Mouse (Mus musculus) heart, postnatal 14 days (tissue): ENCODE measurements around the gene Timeless. TPM values are rescaled to one million over a fixed set of nuclear protein-coding genes. Genes with fewer than 3 reads are reported as not detected.
A peak's percentile ranks its signal among the peaks of the same experiment; 100 is the strongest.
"Not testable (repeated sequence)": the region's sequence is repeated elsewhere in the genome, so short reads cannot be mapped to it uniquely, and the experiment has no call there.

ENCODE experiments used
- DNase-seq, 2 experiments: peaks; one replicate each; pipeline ENCODE4 v3.0.0; 2021 to 2022
- intact Hi-C: fragments of 180-260 bp; cut with DNase I; formaldehyde crosslinking; loops from one replicate; pipeline ENCODE4 v1.15.1; 2025
- total RNA-seq, 2 experiments: library from RNA; stranded (reverse); gene quantifications; 2 replicates each; pipeline ENCODE4 v1.2.3; 2021

The Timeless gene
- total RNA-seq, 2 experiments from 2014 or later, result 6.6 to 11.1 TPM

GRCm38 (mm10) chr10:128211390-128212108, 20.3 kb upstream of the Timeless start, which contains the start of gene Spryd4:
Gene Spryd4 (minus strand): TSS chr10:128211807.
- intact Hi-C loops, result loop anchor here (2.0 kb wide), 1 partner anchor 73 kb away; no protein-coding TSS in a partner anchor
- DNase-seq, result peak; percentile 88 to 92

- intact Hi-C loops, result loop anchor here (2.0 kb wide), 1 partner anchor 73 kb away; no protein-coding TSS in a partner anchor
Measured at GRCm38 (mm10) chr10:128212148-128212547, 19.7 kb upstream of the Timeless start.

GRCm38 (mm10) chr10:128212871-128213323, 19.0 kb upstream of the Timeless start:
- DNase-seq, result peak; percentile 51 to 69
- intact Hi-C loops, result loop anchor here (2.0 kb wide), 1 partner anchor 72 kb away; no protein-coding TSS in a partner anchor

More at GRCm38 (mm10) chr10:128212148-128212547, 19.7 kb upstream of the Timeless start:
- no peak for DNase-seq

GRCm38 (mm10) chr10:128214112-128214511, 17.8 kb upstream of the Timeless start:
- intact Hi-C loops, DNase-seq: not testable (repeated sequence)

- no peak for DNase-seq
- intact Hi-C loops, result no loop called here
Measured at GRCm38 (mm10) chr10:128214981-128215380, 16.9 kb upstream of the Timeless start.

GRCm38 (mm10) chr10:128218387-128219117, 13.3 kb upstream of the Timeless start:
- intact Hi-C loops, result no loop called here
- no peak for DNase-seq

- intact Hi-C loops, result no loop called here
- no peak for DNase-seq
Measured at GRCm38 (mm10) chr10:128221533-128222286, 10.2 kb upstream of the Timeless start.

- DNase-seq, result no peak
Measured at GRCm38 (mm10) chr10:128225064-128225463, 6.8 kb upstream of the Timeless start.

GRCm38 (mm10) chr10:128225538-128225937, 6.3 kb upstream of the Timeless start, which contains the start of gene Mip:
Gene Mip (plus strand): TSS chr10:128225838.
- DNase-seq, result no peak
- intact Hi-C loops, result no loop called here

More at GRCm38 (mm10) chr10:128225064-128225463, 6.8 kb upstream of the Timeless start:
- intact Hi-C loops, result no loop called here

- no peak for DNase-seq
Measured at GRCm38 (mm10) chr10:128227592-128227991, 4.3 kb upstream of the Timeless start.

GRCm38 (mm10) chr10:128228009-128228408, 3.9 kb upstream of the Timeless start:
- no peak for DNase-seq
- intact Hi-C loops, result no loop called here

More at GRCm38 (mm10) chr10:128227592-128227991, 4.3 kb upstream of the Timeless start:
- intact Hi-C loops, result no loop called here

- intact Hi-C loops, result no loop called here
- DNase-seq, result no peak
Measured at GRCm38 (mm10) chr10:128230582-128230981, 1.3 kb upstream of the Timeless start.

- intact Hi-C loops, result no loop called here
- no peak for DNase-seq
Measured at GRCm38 (mm10) chr10:128231146-128231545, 719 bp upstream of the Timeless start.

GRCm38 (mm10) chr10:128232420-128232985, 638 bp downstream of the Timeless start:
- intact Hi-C loops, result no loop called here
- DNase-seq, result peak in 1 of 2 experiments; percentile 65

- no peak for DNase-seq
- intact Hi-C loops, result no loop called here
Measured at GRCm38 (mm10) chr10:128236321-128236720, 4.5 kb downstream of the Timeless start.

GRCm38 (mm10) chr10:128237807-128238480, 6.1 kb downstream of the Timeless start:
- intact Hi-C loops, result no loop called here
- peak; percentile 46 to 55 for DNase-seq

- intact Hi-C loops, result no loop called here
- no peak for DNase-seq
Measured at GRCm38 (mm10) chr10:128239140-128239539, 7.3 kb downstream of the Timeless start.

GRCm38 (mm10) chr10:128240131-128240530, 8.3 kb downstream of the Timeless start:
- DNase-seq, result no peak

GRCm38 (mm10) chr10:128243252-128243651, 11.4 kb downstream of the Timeless start:
- DNase-seq, result peak in 1 of 2 experiments; percentile 36
- intact Hi-C loops, result no loop called here

More at GRCm38 (mm10) chr10:128240131-128240530, 8.3 kb downstream of the Timeless start:
- intact Hi-C loops, result no loop called here
